Mouse (Mus musculus) G1E (cell line): ENCODE measurements around the gene Lrrc36. TPM values are rescaled to one million over a fixed set of nuclear protein-coding genes. Genes with fewer than 3 reads are reported as not detected.

ENCODE experiments used
- ATAC-seq: 2 replicates; pipeline ENCODE4 v1.8.0; 2016; ENCODE audit warnings: mild to moderate bottlenecking; ENCODE audit not compliant: insufficient number of reproducible peaks, poor library complexity, low FRiP score, severe bottlenecking; ENCODE audit errors: extremely low read depth
- DNase-seq: peaks from one replicate; pipeline ENCODE4 v3.0.0; 2012; ENCODE audit warnings: low spot score
- H3K27me3 ChIP-seq: 2 replicates; pipeline ENCODE4 v1.6.1; 2012; ENCODE audit warnings: mild to moderate bottlenecking, low read length, inconsistent platforms; ENCODE audit not compliant: insufficient read depth
- H3K36me3 ChIP-seq: replicated peaks from 2 replicates; pipeline ENCODE3; 2012; ENCODE audit warnings: mild to moderate bottlenecking, inconsistent platforms
- H3K4me1 ChIP-seq: 2 replicates; pipeline ENCODE4 v1.6.1; 2012; ENCODE audit warnings: low read depth, low read length, inconsistent platforms, mixed read lengths; ENCODE audit not compliant: insufficient read depth
- H3K4me3 ChIP-seq: 2 replicates; pipeline ENCODE4 v1.5.1; 2012; ENCODE audit warnings: low read depth, mild to moderate bottlenecking, inconsistent platforms, low read length, moderate library complexity, mixed read lengths
- H3K9me3 ChIP-seq: replicated peaks from 2 replicates; pipeline ENCODE4 v1.6.1; 2012; ENCODE audit warnings: inconsistent platforms
- CTCF ChIP-seq: IDR thresholded peaks from 2 replicates; pipeline ENCODE4 v1.5.1; 2012; ENCODE audit warnings: low read depth, low read length, inconsistent platforms, mixed read lengths
- GATA1 ChIP-seq: IDR thresholded peaks from 2 replicates; pipeline ENCODE4 v1.6.1; 2012; ENCODE audit warnings: borderline replicate concordance, low read length, inconsistent platforms, mixed read lengths
- GATA2 ChIP-seq: IDR thresholded peaks from 2 replicates; pipeline ENCODE4 v1.6.1; 2012; ENCODE audit warnings: low read depth, low read length, inconsistent platforms, borderline replicate concordance
- POLR2AphosphoS5 ChIP-seq: IDR thresholded peaks from 2 replicates; pipeline ENCODE4 v1.6.1; 2012; ENCODE audit warnings: low read depth, low read length, inconsistent platforms; ENCODE audit not compliant: insufficient replicate concordance
- TAL1 ChIP-seq: conservative IDR thresholded peaks from 2 replicates; pipeline ENCODE4 v1.6.1; 2012; ENCODE audit warnings: low read depth, low read length, inconsistent platforms, mixed read lengths
- polyA plus RNA-seq: library from polyadenylated mRNA; stranded (reverse); fragments of >175 nt; gene quantifications from 2 replicates; pipeline ENCODE4 v1.2.3, GENCODE M21; 2012
- total RNA-seq, 2 experiments: library from RNA; stranded (forward) in 1 of 2; stranded (reverse) in 1 of 2; fragments of 200-1000 nt in 1 of 2; fragments of >200 nt in 1 of 2; fragmentation: Nextera tagmentation in 1 of 2; gene quantifications; 2 replicates each; pipeline ENCODE4 v1.2.3; 2014 to 2017

The Lrrc36 gene
- total and polyA plus RNA-seq, 3 experiments: not detected

DNA sequence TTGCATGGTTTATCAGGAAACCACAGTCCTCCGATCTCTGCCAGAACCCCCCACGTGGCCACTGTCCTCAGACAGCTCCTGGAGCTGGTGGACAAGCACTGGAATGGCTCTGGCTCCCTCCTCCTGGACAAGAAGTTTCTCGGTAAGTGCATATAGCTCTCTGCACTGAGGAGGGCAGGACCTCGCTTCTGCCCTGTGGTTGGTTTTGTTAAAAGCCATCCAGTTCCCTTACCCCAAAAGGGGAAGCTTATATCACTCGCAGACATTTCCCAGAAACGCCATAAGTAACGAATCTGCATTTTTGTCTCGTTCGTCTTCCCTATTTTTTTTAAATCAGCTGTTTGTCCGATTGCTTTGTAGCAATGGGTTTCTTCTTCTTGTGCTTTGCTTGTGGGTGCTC, 41.8 kb downstream of the Lrrc36 start:
- no peak overlapping the region for H3K4me3 ChIP-seq
- TF ChIP-seq GATA2: no peak
- no peak for TF ChIP-seq CTCF
- no peak for TF ChIP-seq TAL1
- TF ChIP-seq GATA1: no peak
- TF ChIP-seq POLR2AphosphoS5: no peak
- peaks cover 13% of the 10 kb centered on the region; the same call in 1 of the 2 replicates for H3K27me3 ChIP-seq
- no peaks in the 10 kb centered on the region for H3K4me1 ChIP-seq
- ATAC-seq (no peak), DNase-seq (no peak)
- no peaks in the 10 kb centered on the region for H3K9me3 ChIP-seq
- no peaks in the 10 kb centered on the region for H3K36me3 ChIP-seq

DNA sequence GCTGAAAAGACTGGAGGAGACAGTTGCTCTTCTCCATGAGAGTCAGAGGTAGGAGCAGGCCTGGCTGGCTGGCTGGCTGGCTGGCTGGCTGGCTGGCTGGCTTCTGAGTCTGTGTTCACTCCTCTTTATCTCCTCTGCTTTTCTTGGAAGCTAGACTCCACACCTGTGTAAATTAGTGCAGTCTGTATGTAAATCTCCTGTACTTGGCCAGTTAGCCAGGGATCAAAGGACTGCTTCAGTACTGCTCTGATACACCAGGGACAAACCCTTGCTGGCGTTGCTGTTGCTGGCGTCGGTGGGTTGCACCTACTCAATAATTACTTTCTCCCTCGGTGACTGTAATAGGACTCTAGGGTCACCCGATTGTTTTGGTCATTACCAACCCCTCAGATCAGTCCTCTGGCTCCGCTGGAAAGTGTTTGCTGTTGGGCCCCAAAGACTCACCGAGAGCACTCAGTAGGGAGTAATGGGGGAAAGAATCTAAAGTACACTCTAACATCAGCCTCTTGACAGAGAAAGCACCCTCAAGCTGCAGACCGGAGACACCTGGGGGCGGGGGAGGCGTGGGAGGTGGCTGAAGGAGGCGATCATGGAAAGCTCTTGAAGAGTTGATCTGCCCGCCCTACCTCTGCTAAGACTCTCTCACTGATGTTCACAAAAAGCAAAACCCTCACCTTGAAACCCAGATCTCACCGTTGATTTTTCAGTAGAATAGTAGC, 47.9 kb downstream of the Lrrc36 start:
- DNase-seq (no peak), ATAC-seq (no peak)
- Histone ChIP-seq H3K4me3 (no peak overlapping the region), H3K4me1 (no peaks in the 10 kb centered on the region), H3K36me3 (no peaks in the 10 kb centered on the region), H3K9me3 (no peaks in the 10 kb centered on the region), H3K27me3 (peaks cover 22% of the 10 kb centered on the region)
- no peak for TF ChIP-seq TAL1

DNA sequence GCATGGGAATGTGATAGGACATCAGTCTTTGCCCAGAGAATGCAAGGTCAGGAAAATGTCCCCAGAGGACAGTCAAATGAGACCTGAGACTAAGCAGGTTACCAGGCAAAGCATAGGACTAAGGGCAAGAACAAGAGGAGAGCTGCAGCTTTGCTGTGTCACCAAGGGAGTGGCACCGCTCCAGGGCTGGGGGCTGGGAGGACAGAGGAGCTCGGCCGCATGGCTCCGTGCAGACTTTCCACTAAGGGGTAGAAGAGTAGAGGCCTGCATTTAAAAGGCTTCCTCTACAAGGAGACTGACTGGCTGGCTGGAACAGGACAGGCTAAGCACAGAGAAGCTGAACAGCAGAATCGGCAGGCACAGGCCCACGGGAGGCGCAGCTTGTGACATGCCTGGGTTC, 51.2 kb downstream of the Lrrc36 start:
- TF ChIP-seq GATA2: no peak
- TF ChIP-seq GATA1: no peak
- no peak for TF ChIP-seq TAL1
- no peak for TF ChIP-seq CTCF
- TF ChIP-seq POLR2AphosphoS5: no peak
- Histone ChIP-seq H3K9me3 (no peaks in the 10 kb centered on the region), H3K4me3 (no peak overlapping the region), H3K27me3 (peaks cover 28% of the 10 kb centered on the region), H3K36me3 (no peaks in the 10 kb centered on the region), H3K4me1 (no peaks in the 10 kb centered on the region)
- no peak for DNase-seq
- ATAC-seq: no peak

GRCm38 (mm10) chr8:105466246-105466645, 52.9 kb downstream of the Lrrc36 start:
- H3K4me1 ChIP-seq: no peaks in the 10 kb centered on the region
- H3K36me3 ChIP-seq: no peaks in the 10 kb centered on the region
- ATAC-seq (no peak), DNase-seq (no peak)
- peaks cover 30% of the 10 kb centered on the region for H3K27me3 ChIP-seq
- no peaks in the 10 kb centered on the region for H3K9me3 ChIP-seq
- TF ChIP-seq POLR2AphosphoS5 (no peak), GATA2 (no peak), CTCF (no peak), GATA1 (no peak), TAL1 (no peak)
- no peak overlapping the region for H3K4me3 ChIP-seq

DNA sequence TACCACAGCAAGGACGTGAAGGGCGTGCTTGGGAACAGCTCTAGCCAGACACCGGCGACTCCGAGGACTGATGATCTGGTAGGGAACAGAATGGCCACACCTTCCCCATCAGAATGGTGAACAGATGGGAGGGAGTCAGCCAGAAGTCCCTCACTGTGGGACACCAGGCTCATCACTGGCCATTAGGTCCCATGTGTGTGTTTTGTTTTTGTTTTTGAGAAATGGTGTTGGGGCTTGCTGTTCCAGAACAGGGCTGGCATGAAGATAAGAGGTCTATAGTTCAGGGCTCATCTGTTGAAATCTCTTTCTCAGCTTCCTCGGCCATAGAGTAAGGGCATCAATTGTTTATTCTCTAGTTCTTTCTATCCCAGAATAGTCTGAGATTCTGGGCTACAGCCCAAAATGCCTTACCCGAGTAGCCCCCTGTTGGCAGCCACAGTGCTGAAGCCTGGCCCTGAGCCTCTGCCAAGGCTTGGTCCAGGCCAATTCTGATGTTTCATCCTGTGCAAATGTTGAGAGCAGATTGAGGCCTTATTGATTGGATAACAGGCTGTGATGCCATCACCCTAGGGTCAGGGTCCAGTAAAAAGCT, 53.4 kb downstream of the Lrrc36 start:
- ATAC-seq (no peak; the same call in 1 of the 2 replicates), DNase-seq (no peak)
- TF ChIP-seq CTCF: no peak
- no peak for TF ChIP-seq POLR2AphosphoS5
- no peak for TF ChIP-seq GATA2
- TF ChIP-seq TAL1: no peak
- no peak for TF ChIP-seq GATA1
- no peaks in the 10 kb centered on the region for H3K36me3 ChIP-seq
- no peaks in the 10 kb centered on the region for H3K4me1 ChIP-seq
- H3K9me3 ChIP-seq: no peaks in the 10 kb centered on the region
- peaks cover 32% of the 10 kb centered on the region for H3K27me3 ChIP-seq
- no peak overlapping the region for H3K4me3 ChIP-seq

DNA sequence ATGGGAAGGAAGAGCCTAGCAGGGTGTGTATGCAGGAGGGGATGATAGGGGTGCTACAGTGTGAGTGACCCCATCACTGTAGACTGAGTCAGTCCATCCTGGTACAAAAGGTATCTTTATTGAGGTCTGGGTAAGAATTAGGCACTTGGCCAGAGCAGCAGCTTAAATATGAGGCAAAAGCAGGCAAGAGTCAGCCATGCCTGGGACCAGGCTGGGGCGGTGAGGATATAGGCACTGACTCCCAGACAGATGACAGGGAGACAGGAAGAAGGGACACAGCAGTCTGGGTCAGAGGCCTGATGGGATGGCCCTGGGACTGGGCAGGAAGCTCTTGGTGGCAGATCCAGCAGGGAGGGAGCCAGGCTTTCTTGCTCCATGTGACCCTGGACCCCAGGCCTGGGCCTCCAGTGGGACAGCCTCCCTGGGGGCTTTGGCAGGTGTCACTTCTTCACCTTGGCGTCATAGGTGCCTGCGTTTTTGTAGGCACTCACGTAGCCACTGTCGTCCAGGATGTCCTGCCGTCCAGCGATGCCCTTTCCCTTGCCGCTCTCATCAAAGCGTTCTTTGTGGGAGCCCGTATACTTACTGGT, 54.1 kb downstream of the Lrrc36 start:
- no peak for ATAC-seq

More for the DNA sequence above, 54.1 kb downstream of the Lrrc36 start:
- Histone ChIP-seq H3K4me3 (no peak overlapping the region), H3K9me3 (no peaks in the 10 kb centered on the region), H3K4me1 (no peaks in the 10 kb centered on the region), H3K27me3 (peaks cover 34% of the 10 kb centered on the region), H3K36me3 (no peaks in the 10 kb centered on the region)
- DNase-seq: no peak
- no peak for TF ChIP-seq GATA1
- TF ChIP-seq TAL1: no peak
- TF ChIP-seq CTCF: no peak
- no peak for TF ChIP-seq GATA2
- TF ChIP-seq POLR2AphosphoS5: no peak
